ENCODE assay signal across 9 mouse cellular contexts in genomic region chr17:48738708-48739107, GRCm38 (mm10).
DNase-seq lines count a peak whose midpoint lies in the region; ATAC-seq and TF ChIP-seq lines count a peak whose summit lies in the region.
"Had no signal": no experiment of that assay in that cellular context is flagged by ENCODE, and none has a peak within 500 bp of the region (broad histone marks: within the 10 kb centered on the region; RNA-seq: fewer than 3 reads in every experiment).

No protein-coding gene starts in this region.

- no peak overlapping the region for H3K27ac ChIP-seq in lung, embryonic 14.5 days (ENCODE audit: low read depth)
- no peak overlapping the region for H3K27ac ChIP-seq in liver, embryonic 13.5 days
- H3K27ac ChIP-seq in stomach, embryonic 14.5 days (ENCODE audit: low read length): no peak overlapping the region
- no peak overlapping the region for H3K27ac ChIP-seq in layer of hippocampus, adult 2 months
- H3K27ac ChIP-seq: embryonic facial prominence, embryonic 13.5 days had no signal

- ATAC-seq in lung, embryonic 14.5 days (ENCODE audit: insufficient read depth): no peak
- ATAC-seq in hematopoietic stem cell, adult 5-6 weeks (replicated peaks in 1 of 2; ENCODE audit: insufficient read depth in 1 of 2, low FRiP score in 2 of 2, low TSS enrichment in 1 of 2, low read depth in 1 of 2, poor library complexity in 2 of 2, severe bottlenecking in 2 of 2): peak; percentile 42 to 77
- peak; percentile 71 for ATAC-seq in liver, embryonic 13.5 days (ENCODE audit: low read depth)
- ATAC-seq in stomach, embryonic 14.5 days (ENCODE audit: insufficient number of reproducible peaks, insufficient read depth, low FRiP score, low read depth): peak; percentile 84
- ATAC-seq in megakaryocyte-erythroid progenitor cell, adult 5-6 weeks (replicated peaks; ENCODE audit: low FRiP score, low TSS enrichment, poor library complexity, severe bottlenecking): no peak

- no peak for TF ChIP-seq CTCF in lung, embryonic 14.5 days (IDR thresholded peaks at IDR 0.05; ENCODE audit: low read depth)
- TF ChIP-seq CTCF in layer of hippocampus, adult 2 months (conservative IDR thresholded peaks at IDR 0.05): no peak

- no peak overlapping the region for H3K4me2 ChIP-seq in lung, embryonic 14.5 days
- no peak overlapping the region for H3K4me2 ChIP-seq in liver, embryonic 13.5 days
- H3K4me2 ChIP-seq in stomach, embryonic 14.5 days (replicated peaks; ENCODE audit: low read depth, low read length): no peak overlapping the region
- H3K4me2 ChIP-seq: embryonic facial prominence, embryonic 13.5 days had no signal

- no peaks in the 10 kb centered on the region for H3K36me3 ChIP-seq in lung, embryonic 14.5 days (ENCODE audit: insufficient read depth)
- H3K36me3 ChIP-seq in liver, embryonic 13.5 days: no peaks in the 10 kb centered on the region
- H3K36me3 ChIP-seq in stomach, embryonic 14.5 days (ENCODE audit: control insufficient read depth, insufficient read depth, low read length): no peaks in the 10 kb centered on the region
- H3K36me3 ChIP-seq: embryonic facial prominence, embryonic 13.5 days had no signal

- H3K9ac ChIP-seq in lung, embryonic 14.5 days: no peak overlapping the region
- no peak overlapping the region for H3K9ac ChIP-seq in liver, embryonic 13.5 days
- no peak overlapping the region for H3K9ac ChIP-seq in stomach, embryonic 14.5 days (replicated peaks; ENCODE audit: low read depth, low read length)
- H3K9ac ChIP-seq: embryonic facial prominence, embryonic 13.5 days had no signal

- H3K4me3 ChIP-seq in lung, embryonic 14.5 days (ENCODE audit: low read depth, low read length): no peak overlapping the region
- no peak overlapping the region for H3K4me3 ChIP-seq in liver, embryonic 13.5 days (replicated peaks)
- no peak overlapping the region for H3K4me3 ChIP-seq in stomach, embryonic 14.5 days (ENCODE audit: low read depth, low read length)
- no peak overlapping the region for H3K4me3 ChIP-seq in layer of hippocampus, adult 2 months
- H3K4me3 ChIP-seq: embryonic facial prominence, embryonic 13.5 days had no signal

- no peaks in the 10 kb centered on the region for H3K4me1 ChIP-seq in lung, embryonic 14.5 days (ENCODE audit: insufficient read depth)
- no peaks in the 10 kb centered on the region for H3K4me1 ChIP-seq in liver, embryonic 13.5 days (replicated peaks)
- no peaks in the 10 kb centered on the region for H3K4me1 ChIP-seq in stomach, embryonic 14.5 days (ENCODE audit: control insufficient read depth, insufficient read depth, low read length)
- H3K4me1 ChIP-seq: embryonic facial prominence, embryonic 13.5 days had no signal

- H3K9me3 ChIP-seq in lung, embryonic 14.5 days (ENCODE audit: low read depth, low read length): no peaks in the 10 kb centered on the region
- no peaks in the 10 kb centered on the region for H3K9me3 ChIP-seq in liver, embryonic 13.5 days (replicated peaks)
- H3K9me3 ChIP-seq in stomach, embryonic 14.5 days (ENCODE audit: control insufficient read depth, low read depth, low read length): no peaks in the 10 kb centered on the region
- H3K9me3 ChIP-seq: embryonic facial prominence, embryonic 13.5 days had no signal

- H3K27me3 ChIP-seq in lung, embryonic 14.5 days (ENCODE audit: insufficient read depth, low read length): no peaks in the 10 kb centered on the region
- H3K27me3 ChIP-seq in liver, embryonic 13.5 days: no peaks in the 10 kb centered on the region
- H3K27me3 ChIP-seq in stomach, embryonic 14.5 days (ENCODE audit: control insufficient read depth, insufficient read depth, low read length): no peaks in the 10 kb centered on the region
- H3K27me3 ChIP-seq: embryonic facial prominence, embryonic 13.5 days had no signal

- 61% methylated on average over 5 of the region's 5 CpGs for WGBS in lung, embryonic 14.5 days
- 44% methylated on average over 5 of the region's 5 CpGs for WGBS in liver, embryonic 13.5 days (ENCODE audit: insufficient replicate concordance)
- 56% methylated on average over 5 of the region's 5 CpGs for WGBS in stomach, embryonic 14.5 days

- peak; percentile 24 for DNase-seq in lung, embryonic 14.5 days
- DNase-seq in lung, postnatal 14 days: no peak
- no peak for DNase-seq in liver, embryonic 13.5 days
- DNase-seq in ovary, adult 18-20 months (ENCODE audit: low spot score): no peak
- no peak for DNase-seq in layer of hippocampus, adult 2 months (ENCODE audit: low spot score in 2 of 2)

Comparison
In these comparisons a context has a peak if more than half of its experiments do, and no peak if none do; other contexts are left out.
1. ATAC-seq: peak in hematopoietic stem cell, adult 5-6 weeks (2 of 2), liver, embryonic 13.5 days (single experiment) and stomach, embryonic 14.5 days (single experiment); none in lung, embryonic 14.5 days (single experiment) and megakaryocyte-erythroid progenitor cell, adult 5-6 weeks (single experiment).